Mouse (Mus musculus): Measurements from ENCODE around the gene Wdr83. TPM values are rescaled to one million over a fixed set of nuclear protein-coding genes. Genes with fewer than 3 reads are reported as not detected.
A peak's percentile ranks its signal among the peaks of the same experiment; 100 is the strongest.
"Not testable (repeated sequence)": the region's sequence is repeated elsewhere in the genome, so short reads cannot be mapped to it uniquely, and the experiment has no call there.

Gene Wdr83
- 50.5 and 53.0 TPM in 2 replicates for polyA plus RNA-seq (2015; fragmentation: Nextera tagmentation; extraction: Ambion mirVana)

DNA sequence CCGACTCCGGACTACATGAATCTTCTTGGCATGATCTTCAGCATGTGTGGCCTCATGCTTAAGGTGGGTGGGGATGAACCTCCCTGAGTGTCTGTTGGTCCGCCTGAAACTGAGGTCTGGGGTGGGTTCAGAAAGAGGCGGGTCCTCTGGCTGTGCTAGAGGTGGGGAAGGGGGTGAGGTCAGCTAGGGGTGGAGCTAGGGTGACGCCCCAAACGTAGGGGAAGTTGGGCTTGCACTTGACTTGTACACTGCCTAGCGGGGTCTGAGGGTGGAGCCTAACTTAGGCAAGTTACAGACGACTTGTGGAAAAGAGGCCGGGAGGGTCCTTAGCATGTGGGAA lies at the start of gene Wdr83:
Wdr83 (minus strand) TSS at position 91 of the 340 bp plus-strand sequence.
- ATAC-seq (ENCODE audit: low FRiP score) = peak; percentile 41
- Histone ChIP-seq H3K9ac (peak within 1 kb of the TSS; percentile 91), H3K27ac (peak within 1 kb of the TSS; percentile 76), H3K4me3 (peak within 1 kb of the TSS; percentile 88), H3K4me2 (peak within 1 kb of the TSS; percentile 96), H3K27me3 (no peaks in the 10 kb centered on the region), H3K36me3 (peaks cover 23% of the 10 kb centered on the region), H3K9me3 (no peaks in the 10 kb centered on the region), H3K4me1 (replicated peaks) (peaks cover 41% of the 10 kb centered on the region)
- 0% methylated on average over 9 of the region's 9 CpGs for WGBS

DNA sequence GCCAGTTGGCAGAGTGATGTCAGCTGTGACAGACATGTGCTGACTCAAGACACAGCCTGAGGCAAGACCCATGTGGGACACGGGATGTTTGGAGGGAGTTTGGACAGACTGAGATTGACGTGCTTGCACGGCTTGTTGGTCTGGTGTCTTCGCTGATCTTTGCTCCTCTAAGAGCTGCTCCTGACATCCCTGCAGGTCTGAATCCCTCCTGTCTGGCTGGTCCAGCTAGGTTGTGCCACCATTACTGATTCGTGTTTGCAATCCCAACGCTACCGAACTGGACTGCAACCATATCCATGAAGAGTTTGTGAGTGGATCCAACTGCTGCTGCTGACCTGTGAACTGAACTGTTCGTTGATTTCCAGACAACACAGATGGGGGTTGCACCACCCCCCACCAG lies 42.6 kb upstream of the Wdr83 start:
- Histone ChIP-seq H3K9me3 (no peaks in the 10 kb centered on the region), H3K36me3 (no peaks in the 10 kb centered on the region), H3K4me1 (replicated peaks) (peaks cover 5% of the 10 kb centered on the region), H3K4me2 (no peak overlapping the region), H3K9ac (no peak overlapping the region), H3K4me3 (no peak overlapping the region), H3K27me3 (0 out of 2 replicates have a peak, but pooled peaks cover 2% of the 10 kb centered on the region), H3K27ac (no peak overlapping the region)
- ATAC-seq (ENCODE audit: low FRiP score) = no peak
- WGBS = 91% methylated on average over 8 of the region's 8 CpGs

DNA sequence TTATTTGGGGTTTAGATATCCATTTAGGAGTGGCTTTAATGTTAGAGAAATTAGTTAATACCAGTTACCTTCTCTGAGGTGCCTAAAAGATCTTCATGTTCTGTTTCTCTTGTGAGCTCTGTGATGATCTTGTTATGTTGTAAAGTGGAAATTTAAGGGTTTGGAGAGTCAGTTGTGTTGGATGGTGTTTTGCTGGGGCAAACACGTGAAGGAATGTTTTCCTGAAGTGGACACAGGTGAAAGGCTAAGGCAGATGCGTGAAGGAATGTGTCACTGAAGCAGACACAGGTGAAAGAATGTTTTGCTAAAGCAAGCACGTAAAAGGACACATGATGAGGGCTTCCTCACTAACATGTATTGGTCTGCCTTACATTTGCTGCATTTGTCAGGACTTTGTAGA lies 41.9 kb upstream of the Wdr83 start, which contains the start of gene Zfp791:
Zfp791 (minus strand) TSS at position 101 of the 400 bp plus-strand sequence.
- Histone ChIP-seq H3K36me3 (no peaks in the 10 kb centered on the region), H3K9me3 (no peaks in the 10 kb centered on the region), H3K27me3 (0 out of 2 replicates have a peak, but pooled peaks cover 2% of the 10 kb centered on the region), H3K4me3 (no peak within 1 kb of the TSS), H3K9ac (no peak within 1 kb of the TSS), H3K4me1 (replicated peaks) (peaks cover 7% of the 10 kb centered on the region), H3K4me2 (no peak within 1 kb of the TSS), H3K27ac (no peak within 1 kb of the TSS)
- WGBS = 86% methylated on average over 3 of the region's 3 CpGs
- ATAC-seq (ENCODE audit: low FRiP score) = no peak

DNA sequence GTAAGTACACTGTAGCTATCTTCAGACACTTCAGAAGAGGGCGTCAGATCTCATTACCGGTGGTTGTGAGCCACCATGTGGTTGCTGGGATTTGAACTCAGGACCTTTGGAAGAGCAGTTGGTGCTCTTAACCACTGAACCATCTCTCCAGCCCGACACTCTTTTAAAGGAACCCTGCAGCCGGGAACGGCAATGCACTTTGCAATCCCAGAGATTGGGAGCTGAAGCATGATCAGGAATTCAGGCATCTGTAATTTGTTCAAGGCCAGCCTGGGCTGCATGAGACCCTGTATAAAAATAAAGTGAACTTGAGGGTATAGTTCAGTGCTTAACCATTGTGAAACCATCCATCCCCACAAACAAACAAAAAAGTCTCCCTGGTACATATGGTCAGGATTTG lies 39.1 kb upstream of the Wdr83 start:
- not testable (repeated sequence) for H3K4me1 ChIP-seq (replicated peaks); ATAC-seq (ENCODE audit: low FRiP score); H3K27me3 ChIP-seq; H3K9me3 ChIP-seq; H3K9ac ChIP-seq; H3K4me2 ChIP-seq; H3K36me3 ChIP-seq; H3K27ac ChIP-seq; H3K4me3 ChIP-seq
- 77% methylated on average over 5 of the region's 5 CpGs for WGBS

DNA sequence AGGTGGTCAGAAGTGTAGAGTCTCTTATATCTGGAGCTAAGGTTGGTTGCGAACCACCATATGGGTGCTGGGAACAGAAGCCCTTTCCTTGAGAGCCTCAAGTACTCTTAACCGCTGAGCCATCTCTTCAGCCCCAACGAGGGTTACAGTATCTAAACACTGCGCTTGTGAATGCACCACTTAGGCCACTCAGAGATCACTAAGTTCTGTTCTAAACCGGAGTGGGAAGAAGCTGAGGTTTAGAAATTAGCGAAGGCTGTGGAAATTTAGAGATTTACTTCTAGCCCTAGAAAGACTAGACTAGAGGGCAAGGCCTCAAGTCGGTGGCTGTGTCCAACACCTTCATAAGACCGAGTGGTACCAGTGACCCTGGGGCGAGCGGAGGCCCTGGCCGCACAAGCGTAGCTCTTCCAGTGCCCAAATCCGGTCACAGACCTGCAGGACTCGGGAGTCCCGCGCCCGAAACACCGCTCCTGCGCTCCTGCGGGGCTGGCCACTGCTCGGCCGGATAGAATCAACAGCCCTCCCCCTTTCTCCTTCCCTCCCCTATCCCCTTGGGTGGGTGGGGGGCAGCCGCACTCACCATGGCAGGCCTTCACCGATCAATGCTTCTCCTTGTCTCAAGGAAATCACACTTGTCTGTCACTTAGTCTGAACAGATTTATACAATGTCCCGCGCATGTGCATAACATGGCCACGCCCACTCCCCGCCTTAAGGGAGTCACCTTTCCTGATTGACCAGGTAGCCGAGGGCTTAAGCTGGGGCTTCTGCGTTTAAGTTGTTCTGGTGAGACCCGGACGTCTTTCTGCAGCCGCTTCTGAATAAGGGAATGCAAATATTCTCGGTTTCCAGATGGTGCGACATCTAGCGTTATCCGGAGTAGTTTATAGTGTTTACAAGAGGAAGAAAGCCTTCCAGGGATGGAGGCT lies 38.2 kb upstream of the Wdr83 start:
- Histone ChIP-seq H3K36me3 (no peaks in the 10 kb centered on the region; the same call in 1 of the 2 replicates), H3K27ac (peak overlapping the region; percentile 72), H3K27me3 (0 out of 2 replicates have a peak, but pooled peaks cover 2% of the 10 kb centered on the region), H3K4me2 (peak overlapping the region; percentile 74), H3K9ac (peak overlapping the region; percentile 82), H3K9me3 (no peaks in the 10 kb centered on the region), H3K4me1 (replicated peaks) (peaks cover 7% of the 10 kb centered on the region), H3K4me3 (peak overlapping the region; percentile 64)
- WGBS = 8% methylated on average over 37 of the region's 37 CpGs
- peak; percentile 91 for ATAC-seq (ENCODE audit: low FRiP score)

DNA sequence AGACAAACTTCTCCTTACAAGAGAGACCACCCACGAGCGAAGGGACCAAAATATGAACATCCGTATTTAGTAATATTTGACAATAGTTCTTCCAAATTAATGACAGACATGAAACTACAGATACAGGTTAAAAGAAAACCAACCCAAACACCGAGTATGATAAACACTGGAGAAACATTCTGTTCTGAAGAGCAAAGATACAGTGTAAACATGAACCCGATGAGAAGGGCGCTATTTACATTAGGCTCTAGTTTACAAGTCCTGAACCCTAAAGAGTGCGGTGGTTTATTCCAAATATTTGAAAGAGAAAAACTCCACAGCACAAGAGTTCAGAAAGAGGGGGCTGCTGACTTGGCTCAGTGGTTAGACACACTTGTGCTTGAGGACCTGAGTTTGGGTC lies 35.9 kb upstream of the Wdr83 start:
- ATAC-seq (ENCODE audit: low FRiP score) = no peak
- H3K9ac ChIP-seq = no peak overlapping the region
- no peaks in the 10 kb centered on the region for H3K27me3 ChIP-seq
- H3K4me2 ChIP-seq = no peak overlapping the region
- peaks cover 7% of the 10 kb centered on the region for H3K4me1 ChIP-seq (replicated peaks)
- H3K4me3 ChIP-seq = no peak overlapping the region
- H3K9me3 ChIP-seq = no peaks in the 10 kb centered on the region
- WGBS = 93% methylated on average over 7 of the region's 7 CpGs
- no peak overlapping the region for H3K27ac ChIP-seq
- H3K36me3 ChIP-seq = peaks cover 4% of the 10 kb centered on the region

DNA sequence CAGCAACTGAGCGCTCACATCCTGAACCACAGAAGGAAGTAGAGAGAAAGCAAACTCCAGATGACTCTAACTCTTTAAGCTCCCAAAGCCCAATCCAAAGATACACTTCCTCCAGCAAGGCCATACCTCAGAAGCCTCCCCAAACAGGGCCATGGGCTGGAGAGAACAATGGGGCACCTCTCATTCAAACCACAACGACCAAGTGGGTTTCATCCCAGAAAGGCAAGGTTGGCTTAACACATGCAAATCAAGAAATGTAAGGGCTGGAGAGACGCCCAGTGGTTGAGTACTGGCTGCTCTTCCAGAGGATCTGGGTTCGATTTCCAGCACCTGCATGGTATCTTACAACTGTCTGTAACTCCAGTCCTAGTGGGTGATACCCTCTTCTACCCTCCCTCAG lies 34.4 kb upstream of the Wdr83 start:
- WGBS = 73% methylated on average over 4 of the region's 4 CpGs
- H3K27ac ChIP-seq = no peak overlapping the region
- H3K27me3 ChIP-seq = no peaks in the 10 kb centered on the region
- H3K4me2 ChIP-seq = no peak overlapping the region
- H3K9me3 ChIP-seq = no peaks in the 10 kb centered on the region
- no peak for ATAC-seq (ENCODE audit: low FRiP score)
- peaks cover 19% of the 10 kb centered on the region for H3K36me3 ChIP-seq
- no peak overlapping the region for H3K4me3 ChIP-seq
- no peak overlapping the region for H3K9ac ChIP-seq
- H3K4me1 ChIP-seq (replicated peaks) = peaks cover 7% of the 10 kb centered on the region

DNA sequence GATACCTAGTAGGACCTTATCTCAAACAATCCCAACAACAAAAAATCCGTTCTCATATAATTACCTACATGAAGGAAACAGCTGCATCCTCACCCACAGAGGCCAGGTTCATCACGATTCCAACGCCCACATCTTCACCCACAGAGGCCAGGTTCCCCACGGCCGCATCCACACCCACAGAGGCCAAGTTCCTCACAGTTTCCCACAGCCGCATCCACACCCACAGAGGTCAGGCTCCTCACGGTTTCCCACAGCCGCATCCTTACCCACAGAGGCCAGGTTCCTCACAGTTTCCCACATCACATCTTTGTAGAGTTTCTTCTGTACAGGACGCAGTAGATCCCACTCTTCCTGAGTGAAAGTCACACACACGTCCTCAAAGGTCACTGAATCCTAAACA lies 32.1 kb upstream of the Wdr83 start:
- Histone ChIP-seq H3K4me3 (no peak overlapping the region), H3K9me3 (no peaks in the 10 kb centered on the region), H3K9ac (no peak overlapping the region), H3K4me2 (no peak overlapping the region), H3K36me3 (peaks cover 37% of the 10 kb centered on the region), H3K27me3 (no peaks in the 10 kb centered on the region), H3K27ac (no peak overlapping the region), H3K4me1 (replicated peaks) (no peaks in the 10 kb centered on the region)
- WGBS = 97% methylated on average over 10 of the region's 10 CpGs
- ATAC-seq (ENCODE audit: low FRiP score) = no peak

DNA sequence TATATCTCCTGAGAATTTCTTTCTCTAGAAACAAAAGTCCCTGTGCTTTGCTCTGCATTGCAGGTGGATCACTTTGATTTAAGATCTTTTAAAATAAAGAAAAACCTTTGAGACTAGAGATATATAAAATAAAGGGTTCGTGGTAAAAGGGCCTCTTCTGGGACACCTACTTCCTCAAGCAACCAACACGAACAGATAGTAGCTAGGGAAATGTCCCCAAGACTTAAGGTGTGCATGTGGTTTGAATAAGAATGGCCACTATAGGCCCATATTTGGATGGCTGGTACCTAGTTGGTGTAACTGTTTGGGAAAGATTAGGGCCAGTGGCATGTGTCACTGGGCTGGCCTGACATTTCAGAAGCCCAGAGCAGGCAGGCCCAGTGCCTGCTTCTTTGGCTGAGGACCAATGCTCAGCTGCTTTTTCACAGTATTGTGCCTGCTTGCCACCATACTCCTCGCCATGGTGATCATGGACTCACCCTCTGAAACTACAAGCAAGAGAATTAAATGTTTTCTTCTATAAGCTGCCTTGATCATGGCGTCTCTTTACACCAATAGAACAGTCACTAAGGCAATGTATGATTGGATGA lies 19.1 kb upstream of the Wdr83 start:
- H3K27ac ChIP-seq = no peak overlapping the region
- ATAC-seq (ENCODE audit: low FRiP score) = no peak
- no peaks in the 10 kb centered on the region for H3K9me3 ChIP-seq
- H3K27me3 ChIP-seq = no peaks in the 10 kb centered on the region
- no peak overlapping the region for H3K4me3 ChIP-seq
- H3K36me3 ChIP-seq = peaks cover 39% of the 10 kb centered on the region
- no peaks in the 10 kb centered on the region for H3K4me1 ChIP-seq (replicated peaks)
- no peak overlapping the region for H3K4me2 ChIP-seq
- 86% methylated on average over 4 of the region's 4 CpGs for WGBS
- H3K9ac ChIP-seq = no peak overlapping the region

DNA sequence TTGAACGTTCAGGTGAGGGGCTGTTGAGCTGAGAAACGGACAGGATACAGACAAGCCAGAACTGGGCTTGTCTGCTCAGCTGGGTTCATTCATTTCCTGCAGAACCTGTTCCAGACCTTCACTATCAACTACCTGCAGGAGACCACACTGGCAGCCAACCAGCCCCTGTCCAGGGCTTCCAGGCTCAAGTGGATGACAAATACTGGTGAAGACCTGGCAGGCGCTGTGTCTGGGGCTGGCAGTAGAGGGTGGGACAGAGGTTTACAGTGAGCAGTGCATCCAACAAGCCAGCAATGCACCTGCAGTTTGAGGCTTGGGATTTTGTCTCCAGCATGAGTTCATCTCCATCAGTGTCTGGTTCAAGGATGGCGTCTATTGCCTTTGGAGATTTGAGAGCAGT lies 15.7 kb upstream of the Wdr83 start:
- Histone ChIP-seq H3K4me3 (no peak overlapping the region), H3K36me3 (peaks cover 58% of the 10 kb centered on the region), H3K27me3 (no peaks in the 10 kb centered on the region), H3K27ac (no peak overlapping the region), H3K9ac (no peak overlapping the region), H3K4me2 (no peak overlapping the region), H3K4me1 (replicated peaks) (no peaks in the 10 kb centered on the region), H3K9me3 (no peaks in the 10 kb centered on the region)
- WGBS = 93% methylated on average over 4 of the region's 4 CpGs
- ATAC-seq (ENCODE audit: low FRiP score) = no peak

DNA sequence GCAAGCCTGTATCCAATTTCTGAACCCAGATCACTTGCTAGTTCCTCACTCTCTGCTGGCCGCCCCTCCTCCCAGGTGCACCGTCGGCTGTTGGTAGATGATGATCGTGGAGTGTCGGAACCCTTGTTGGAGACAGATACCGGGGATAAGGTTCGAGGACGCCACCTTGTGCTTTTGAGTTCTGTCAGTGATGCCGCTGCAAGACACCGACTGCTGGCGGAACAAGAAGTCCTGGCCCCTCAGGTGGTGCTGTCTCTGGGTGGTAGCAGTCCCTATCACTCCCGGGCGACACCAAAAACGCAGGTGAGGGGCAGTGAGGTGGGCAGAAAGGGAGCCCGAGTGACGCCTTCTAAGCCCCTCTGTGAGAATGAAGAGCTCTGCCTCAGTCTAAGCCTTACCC lies 15.1 kb upstream of the Wdr83 start:
- no peak for ATAC-seq (ENCODE audit: low FRiP score)
- Histone ChIP-seq H3K4me3 (no peak overlapping the region), H3K9me3 (no peaks in the 10 kb centered on the region), H3K9ac (no peak overlapping the region), H3K4me1 (replicated peaks) (no peaks in the 10 kb centered on the region), H3K4me2 (no peak overlapping the region), H3K27ac (no peak overlapping the region), H3K36me3 (peaks cover 65% of the 10 kb centered on the region), H3K27me3 (no peaks in the 10 kb centered on the region)
- WGBS = 95% methylated on average over 16 of the region's 16 CpGs

DNA sequence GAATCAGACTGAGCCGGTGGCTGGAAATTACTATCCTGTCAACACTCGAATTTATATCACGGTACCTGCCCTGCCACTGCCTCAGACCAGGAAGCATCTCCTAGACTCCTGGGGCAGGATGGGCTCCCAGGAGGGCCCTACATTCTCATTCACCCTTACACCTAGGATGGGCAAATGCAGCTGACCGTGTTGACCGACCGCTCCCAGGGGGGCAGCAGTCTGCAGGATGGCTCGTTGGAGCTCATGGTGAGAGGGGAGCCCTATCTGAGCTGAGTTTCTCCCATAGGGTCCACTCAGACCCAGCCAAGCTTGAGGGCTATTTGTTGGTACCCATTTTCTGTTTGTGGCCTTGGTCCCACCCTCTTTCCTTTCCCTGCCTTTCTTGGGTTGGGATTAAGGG lies 14.5 kb upstream of the Wdr83 start:
- no peaks in the 10 kb centered on the region for H3K4me1 ChIP-seq (replicated peaks)
- WGBS = 93% methylated on average over 7 of the region's 7 CpGs
- no peak overlapping the region for H3K9ac ChIP-seq
- no peak overlapping the region for H3K4me3 ChIP-seq
- no peaks in the 10 kb centered on the region for H3K9me3 ChIP-seq
- ATAC-seq (ENCODE audit: low FRiP score) = no peak
- H3K27ac ChIP-seq = no peak overlapping the region
- H3K27me3 ChIP-seq = no peaks in the 10 kb centered on the region
- H3K4me2 ChIP-seq = no peak overlapping the region
- H3K36me3 ChIP-seq = peaks cover 69% of the 10 kb centered on the region

Measured in hindbrain, embryonic 13.5 days (tissue).